8 mouse cellular contexts compared by ENCODE assay signal in genomic region chr9:99242035-99242434, GRCm38 (mm10). TPM values are rescaled to one million over a fixed set of nuclear protein-coding genes. Genes with fewer than 3 reads are reported as not detected.
DNase-seq lines count a peak whose midpoint lies in the region; ATAC-seq and TF ChIP-seq lines count a peak whose summit lies in the region.

No protein-coding gene starts in this region.

- TF ChIP-seq POLR2A in spleen, adult 2 months (IDR thresholded peaks at IDR 0.05; ENCODE audit: low read depth, low read length): no peak

- WGBS in midbrain, embryonic 11.5 days: 6% methylated on average over 7 of the region's 7 CpGs
- under 1% methylated on average over 7 of the region's 7 CpGs for WGBS in spleen, adult 2 months

- no peak overlapping the region for H3K4me2 ChIP-seq in midbrain, embryonic 11.5 days

- peak; percentile 54; the same call in 1 of the 2 replicates for TF ChIP-seq CTCF in spleen, adult 2 months (IDR thresholded peaks at IDR 0.05; ENCODE audit: extremely low read depth, insufficient read depth, insufficient read length, insufficient replicate concordance)

- H3K27ac ChIP-seq in midbrain, embryonic 11.5 days (ENCODE audit: low read depth, low read length): no peak overlapping the region
- H3K27ac ChIP-seq in spleen, adult 2 months (ENCODE audit: insufficient read depth, low read length): no peak overlapping the region

- no peak for ATAC-seq in CD4-positive, CD25-positive, alpha-beta regulatory T cell, adult 4 months
- ATAC-seq in midbrain, embryonic 11.5 days (ENCODE audit: low FRiP score): peak; percentile 33; the same call in 1 of the 2 replicates

- no peaks in the 10 kb centered on the region for H3K9me3 ChIP-seq in midbrain, embryonic 11.5 days (ENCODE audit: control insufficient read depth, low read length)

- H3K9ac ChIP-seq in midbrain, embryonic 11.5 days (ENCODE audit: low read length): no peak overlapping the region

- H3K27me3 ChIP-seq in midbrain, embryonic 11.5 days (ENCODE audit: control insufficient read depth, insufficient read depth, low read length): no peaks in the 10 kb centered on the region
- H3K27me3 ChIP-seq in spleen, adult 2 months (ENCODE audit: control insufficient read depth, insufficient read depth, low read length): no peaks in the 10 kb centered on the region

- H3K36me3 ChIP-seq in midbrain, embryonic 11.5 days (ENCODE audit: control insufficient read depth, insufficient read depth, low read length): no peaks in the 10 kb centered on the region
- no peaks in the 10 kb centered on the region for H3K36me3 ChIP-seq in spleen, adult 2 months (ENCODE audit: control insufficient read depth, insufficient read depth, low read length)

- intact Hi-C loops in left cerebral cortex, postnatal 14 days (cut with DNase I): loop anchor here (1.0 to 10.0 kb wide), 6 partner anchors 101 to 627 kb away; partner anchors contain the start of genes Faim, Nme9 and Pik3cb

- DNase-seq in CD4-positive, CD25-positive, alpha-beta regulatory T cell, adult 2 months (ENCODE audit: low read depth, low spot score): peak; percentile 77
- DNase-seq in c-Kit-positive CD71-negative TER-119-negative erythroid progenitor cells, embryonic 14.5 days (ENCODE audit: low read depth): peak; percentile 56
- peak; percentile 86 for DNase-seq in forelimb bud, embryonic 11.5 days (ENCODE audit: low read depth, low spot score)
- DNase-seq in induced T-regulatory cell, adult 2 months (ENCODE audit: low read depth): peak; percentile 79
- DNase-seq in left cerebral cortex, postnatal 14 days (ENCODE audit: low spot score in 2 of 2): peak; percentile 49 to 69
- peak; percentile 95 for DNase-seq in midbrain, embryonic 11.5 days (ENCODE audit: low spot score, missing footprints)
- DNase-seq in spleen, adult 2 months (ENCODE audit: low read depth in 1 of 2, low spot score in 2 of 2): peak; percentile 30 to 34

- peaks cover 2% of the 10 kb centered on the region; the same call in 1 of the 2 replicates for H3K4me1 ChIP-seq in midbrain, embryonic 11.5 days (ENCODE audit: control insufficient read depth, insufficient read depth, low read length)
- no peaks in the 10 kb centered on the region; the same call in 1 of the 2 replicates for H3K4me1 ChIP-seq in spleen, adult 2 months (ENCODE audit: control insufficient read depth, insufficient read depth, insufficient read length)

- H3K4me3 ChIP-seq in midbrain, embryonic 11.5 days (ENCODE audit: low read depth, low read length): no peak overlapping the region
- no peak overlapping the region for H3K4me3 ChIP-seq in spleen, adult 2 months (ENCODE audit: extremely low read depth, insufficient read depth, insufficient read length)

RNA-seq across cellular contexts. Expression of gene Cep70, which starts 1.1 kb away (rescaled TPM):
- polyA plus RNA-seq in CD4-positive, CD25-positive, alpha-beta regulatory T cell, adult 4 months (2017; shearing (Covaris generic)): 10 to 100 TPM; 18.8 to 20.3 TPM
- 10 to 100 TPM; 17.3 to 18.0 TPM for total RNA-seq in left cerebral cortex, postnatal 14 days (2021)
- 41.9 and 49.5 TPM in 2 replicates for polyA plus RNA-seq in midbrain, embryonic 11.5 days (2014; fragmentation: Nextera tagmentation; extraction: Ambion mirVana)
- 1.0 and 1.3 TPM in 2 replicates for polyA plus RNA-seq in spleen, adult 2 months (2012; rRNA removed)

RNA-seq across cellular contexts. Expression of gene Faiml, which starts 5.0 kb away (rescaled TPM):
- polyA plus RNA-seq in CD4-positive, CD25-positive, alpha-beta regulatory T cell, adult 4 months (2017; shearing (Covaris generic)): not detected
- not detected for total RNA-seq in left cerebral cortex, postnatal 14 days (2021)
- not detected in 2 replicates for polyA plus RNA-seq in midbrain, embryonic 11.5 days (2014; fragmentation: Nextera tagmentation; extraction: Ambion mirVana)
- polyA plus RNA-seq in spleen, adult 2 months (2012; rRNA removed): not detected in 2 replicates

Comparison
In these comparisons a context has a peak if more than half of its experiments do, and no peak if none do; other contexts are left out.
1. DNase-seq: peak in every context shown above with its lines; median percentile 95 in midbrain, embryonic 11.5 days; 86 in forelimb bud, embryonic 11.5 days; 79 in induced T-regulatory cell, adult 2 months; 77 in CD4-positive, CD25-positive, alpha-beta regulatory T cell, adult 2 months; 59 in left cerebral cortex, postnatal 14 days; 56 in c-Kit-positive CD71-negative TER-119-negative erythroid progenitor cells, embryonic 14.5 days; 32 in spleen, adult 2 months.